Mouse (Mus musculus): ENCODE results near the gene Tshz2. TPM values are rescaled to one million over a fixed set of nuclear protein-coding genes. Genes with fewer than 3 reads are reported as not detected.
A peak's percentile ranks its signal among the peaks of the same experiment; 100 is the strongest.

Gene Tshz2
- polyA plus RNA-seq, 1 experiment from 2014 or later, result 5.9 TPM

GRCm38 (mm10) chr2:170050651-170051050 lies 417.8 kb downstream of the Tshz2 start:
- H3K27ac ChIP-seq (replicated peaks; ENCODE audit: low read depth, low read length), result no peak overlapping the region

GRCm38 (mm10) chr2:170051441-170051840 lies 418.6 kb downstream of the Tshz2 start:
- WGBS, result 98% methylated on average over 6 of the region's 6 CpGs
- no peak overlapping the region for H3K4me3 ChIP-seq (ENCODE audit: low read depth, low read length)
- no peaks in the 10 kb centered on the region for H3K4me1 ChIP-seq (ENCODE audit: control insufficient read depth, insufficient read depth, low read length)
- H3K9ac ChIP-seq (ENCODE audit: low read length), result no peak overlapping the region
- ATAC-seq (ENCODE audit: insufficient number of reproducible peaks, low FRiP score, low TSS enrichment, low read depth) (no peak), DNase-seq (ENCODE audit: low spot score) (no peak)
- no peak overlapping the region for H3K27ac ChIP-seq (replicated peaks; ENCODE audit: low read depth, low read length)
- H3K9me3 ChIP-seq (ENCODE audit: control insufficient read depth, low read length), result no peaks in the 10 kb centered on the region
- no peak overlapping the region for H3K4me2 ChIP-seq (ENCODE audit: low read depth, severe bottlenecking)
- H3K36me3 ChIP-seq (ENCODE audit: control insufficient read depth, insufficient read depth, low read length), result no peaks in the 10 kb centered on the region
- H3K27me3 ChIP-seq (ENCODE audit: control insufficient read depth, insufficient read depth, low read length), result no peaks in the 10 kb centered on the region

More at GRCm38 (mm10) chr2:170050651-170051050, 417.8 kb downstream of the Tshz2 start:
- no peak overlapping the region for H3K9ac ChIP-seq (ENCODE audit: low read length)
- no peak overlapping the region for H3K4me3 ChIP-seq (ENCODE audit: low read depth, low read length)
- H3K4me2 ChIP-seq (ENCODE audit: low read depth, severe bottlenecking), result no peak overlapping the region
- no peaks in the 10 kb centered on the region for H3K36me3 ChIP-seq (ENCODE audit: control insufficient read depth, insufficient read depth, low read length)
- ATAC-seq (ENCODE audit: insufficient number of reproducible peaks, low FRiP score, low TSS enrichment, low read depth) (no peak), DNase-seq (ENCODE audit: low spot score) (no peak)
- H3K27me3 ChIP-seq (ENCODE audit: control insufficient read depth, insufficient read depth, low read length), result no peaks in the 10 kb centered on the region
- WGBS, result 66% methylated on average over 5 of the region's 5 CpGs
- no peaks in the 10 kb centered on the region for H3K9me3 ChIP-seq (ENCODE audit: control insufficient read depth, low read length)
- no peaks in the 10 kb centered on the region for H3K4me1 ChIP-seq (ENCODE audit: control insufficient read depth, insufficient read depth, low read length)

- DNase-seq (ENCODE audit: low spot score) (no peak), ATAC-seq (ENCODE audit: insufficient number of reproducible peaks, low FRiP score, low TSS enrichment, low read depth) (no peak; the same call in 1 of the 2 replicates)
- Histone ChIP-seq H3K27ac (replicated peaks; ENCODE audit: low read depth, low read length) (no peak overlapping the region), H3K9me3 (ENCODE audit: control insufficient read depth, low read length) (no peaks in the 10 kb centered on the region), H3K4me2 (ENCODE audit: low read depth, severe bottlenecking) (no peak overlapping the region), H3K4me1 (ENCODE audit: control insufficient read depth, insufficient read depth, low read length) (no peaks in the 10 kb centered on the region), H3K4me3 (ENCODE audit: low read depth, low read length) (no peak overlapping the region), H3K9ac (ENCODE audit: low read length) (no peak overlapping the region), H3K36me3 (ENCODE audit: control insufficient read depth, insufficient read depth, low read length) (no peaks in the 10 kb centered on the region), H3K27me3 (ENCODE audit: control insufficient read depth, insufficient read depth, low read length) (no peaks in the 10 kb centered on the region)
- 75% methylated on average over 12 of the region's 12 CpGs for WGBS
Measured at GRCm38 (mm10) chr2:170054943-170055342, 422.1 kb downstream of the Tshz2 start.

- H3K9me3 ChIP-seq (ENCODE audit: control insufficient read depth, low read length), result peaks cover 2% of the 10 kb centered on the region; the same call in 1 of the 2 replicates
Measured at GRCm38 (mm10) chr2:170055413-170055812, 422.6 kb downstream of the Tshz2 start.

GRCm38 (mm10) chr2:170058774-170059173 lies 426.0 kb downstream of the Tshz2 start:
- 84% methylated on average over 14 of the region's 14 CpGs for WGBS
- Histone ChIP-seq H3K9me3 (ENCODE audit: control insufficient read depth, low read length) (peaks cover 2% of the 10 kb centered on the region; the same call in 1 of the 2 replicates), H3K4me1 (ENCODE audit: control insufficient read depth, insufficient read depth, low read length) (no peaks in the 10 kb centered on the region), H3K9ac (ENCODE audit: low read length) (no peak overlapping the region), H3K27ac (replicated peaks; ENCODE audit: low read depth, low read length) (no peak overlapping the region), H3K36me3 (ENCODE audit: control insufficient read depth, insufficient read depth, low read length) (no peaks in the 10 kb centered on the region), H3K27me3 (ENCODE audit: control insufficient read depth, insufficient read depth, low read length) (no peaks in the 10 kb centered on the region), H3K4me2 (ENCODE audit: low read depth, severe bottlenecking) (no peak overlapping the region), H3K4me3 (ENCODE audit: low read depth, low read length) (no peak overlapping the region)
- ATAC-seq (ENCODE audit: insufficient number of reproducible peaks, low FRiP score, low TSS enrichment, low read depth), result no peak
- DNase-seq (ENCODE audit: low spot score), result no peak

More at GRCm38 (mm10) chr2:170055413-170055812, 422.6 kb downstream of the Tshz2 start:
- 32% methylated on average over 9 of the region's 9 CpGs for WGBS
- H3K36me3 ChIP-seq (ENCODE audit: control insufficient read depth, insufficient read depth, low read length), result no peaks in the 10 kb centered on the region
- no peak overlapping the region for H3K4me3 ChIP-seq (ENCODE audit: low read depth, low read length)
- ATAC-seq (ENCODE audit: insufficient number of reproducible peaks, low FRiP score, low TSS enrichment, low read depth), result no peak
- no peaks in the 10 kb centered on the region for H3K4me1 ChIP-seq (ENCODE audit: control insufficient read depth, insufficient read depth, low read length)
- H3K4me2 ChIP-seq (ENCODE audit: low read depth, severe bottlenecking), result no peak overlapping the region
- peak; percentile 85 for DNase-seq (ENCODE audit: low spot score)
- H3K9ac ChIP-seq (ENCODE audit: low read length), result no peak overlapping the region
- no peaks in the 10 kb centered on the region for H3K27me3 ChIP-seq (ENCODE audit: control insufficient read depth, insufficient read depth, low read length)
- H3K27ac ChIP-seq (replicated peaks; ENCODE audit: low read depth, low read length), result no peak overlapping the region

- no peak overlapping the region for H3K27ac ChIP-seq (replicated peaks; ENCODE audit: low read depth, low read length)
- H3K27me3 ChIP-seq (ENCODE audit: control insufficient read depth, insufficient read depth, low read length), result no peaks in the 10 kb centered on the region
- H3K36me3 ChIP-seq (ENCODE audit: control insufficient read depth, insufficient read depth, low read length), result no peaks in the 10 kb centered on the region
- H3K4me1 ChIP-seq (ENCODE audit: control insufficient read depth, insufficient read depth, low read length), result no peaks in the 10 kb centered on the region
- no peak overlapping the region for H3K9ac ChIP-seq (ENCODE audit: low read length)
- H3K4me2 ChIP-seq (ENCODE audit: low read depth, severe bottlenecking), result no peak overlapping the region
- WGBS, result 71% methylated on average over 4 of the region's 4 CpGs
- ATAC-seq (ENCODE audit: insufficient number of reproducible peaks, low FRiP score, low TSS enrichment, low read depth), result no peak
- DNase-seq (ENCODE audit: low spot score), result peak; percentile 64
- H3K4me3 ChIP-seq (ENCODE audit: low read depth, low read length), result no peak overlapping the region
- peaks cover 2% of the 10 kb centered on the region; the same call in 1 of the 2 replicates for H3K9me3 ChIP-seq (ENCODE audit: control insufficient read depth, low read length)
Measured at GRCm38 (mm10) chr2:170060066-170060465, 427.3 kb downstream of the Tshz2 start.

GRCm38 (mm10) chr2:170062378-170062777 lies 429.6 kb downstream of the Tshz2 start:
- ATAC-seq (ENCODE audit: insufficient number of reproducible peaks, low FRiP score, low TSS enrichment, low read depth) (no peak), DNase-seq (ENCODE audit: low spot score) (no peak)
- no peak overlapping the region for H3K4me3 ChIP-seq (ENCODE audit: low read depth, low read length)
- WGBS, result 91% methylated on average over 3 of the region's 3 CpGs
- peaks cover 2% of the 10 kb centered on the region; the same call in 1 of the 2 replicates for H3K9me3 ChIP-seq (ENCODE audit: control insufficient read depth, low read length)
- no peaks in the 10 kb centered on the region for H3K27me3 ChIP-seq (ENCODE audit: control insufficient read depth, insufficient read depth, low read length)
- H3K4me2 ChIP-seq (ENCODE audit: low read depth, severe bottlenecking), result no peak overlapping the region
- no peaks in the 10 kb centered on the region for H3K4me1 ChIP-seq (ENCODE audit: control insufficient read depth, insufficient read depth, low read length)
- H3K9ac ChIP-seq (ENCODE audit: low read length), result no peak overlapping the region
- no peaks in the 10 kb centered on the region for H3K36me3 ChIP-seq (ENCODE audit: control insufficient read depth, insufficient read depth, low read length)
- no peak overlapping the region for H3K27ac ChIP-seq (replicated peaks; ENCODE audit: low read depth, low read length)

GRCm38 (mm10) chr2:170069976-170070375 lies 437.2 kb downstream of the Tshz2 start:
- Histone ChIP-seq H3K9me3 (ENCODE audit: control insufficient read depth, low read length) (no peaks in the 10 kb centered on the region), H3K9ac (ENCODE audit: low read length) (no peak overlapping the region), H3K27ac (replicated peaks; ENCODE audit: low read depth, low read length) (peak overlapping the region; percentile 82), H3K27me3 (ENCODE audit: control insufficient read depth, insufficient read depth, low read length) (no peaks in the 10 kb centered on the region), H3K4me2 (ENCODE audit: low read depth, severe bottlenecking) (no peak overlapping the region), H3K4me3 (ENCODE audit: low read depth, low read length) (no peak overlapping the region), H3K4me1 (ENCODE audit: control insufficient read depth, insufficient read depth, low read length) (peaks cover 20% of the 10 kb centered on the region), H3K36me3 (ENCODE audit: control insufficient read depth, insufficient read depth, low read length) (no peaks in the 10 kb centered on the region)
- 84% methylated on average over 5 of the region's 5 CpGs for WGBS
- DNase-seq (ENCODE audit: low spot score), result no peak
- no peak for ATAC-seq (ENCODE audit: insufficient number of reproducible peaks, low FRiP score, low TSS enrichment, low read depth)
